10 mouse cellular contexts compared by ENCODE assay signal in the genomic region with DNA sequence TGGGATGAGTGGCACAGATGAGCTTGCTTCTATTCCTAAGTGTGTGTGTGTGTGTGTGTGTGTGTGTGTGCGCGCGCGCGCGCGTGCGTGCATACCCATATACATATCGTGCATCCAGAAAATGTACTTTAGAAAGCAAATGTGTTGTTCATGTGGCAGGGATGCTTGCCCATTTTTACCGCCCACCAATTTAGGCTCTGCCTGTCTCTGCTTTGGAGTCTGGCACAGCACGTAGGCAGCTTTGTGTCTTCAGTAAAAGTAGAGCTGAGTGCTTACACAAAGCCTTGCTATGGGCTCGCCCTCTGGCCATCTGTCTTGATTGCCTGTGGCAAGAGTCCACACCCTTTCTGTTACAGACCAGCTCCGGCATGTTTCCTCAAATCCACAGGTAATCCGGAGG. TPM values are rescaled to one million over a fixed set of nuclear protein-coding genes. Genes with fewer than 3 reads are reported as not detected.
DNase-seq lines count a peak whose midpoint lies in the region; ATAC-seq and TF ChIP-seq lines count a peak whose summit lies in the region.
"Had no signal": no experiment of that assay in that cellular context is flagged by ENCODE, and none has a peak within 500 bp of the region (broad histone marks: within the 10 kb centered on the region; RNA-seq: fewer than 3 reads in every experiment).

No protein-coding gene starts in this region.

- WGBS in midbrain, postnatal 0 days = 92% methylated on average over 14 of the region's 14 CpGs

- no peak for ATAC-seq in midbrain, postnatal 0 days (ENCODE audit: low FRiP score)
- ATAC-seq in inflammation-experienced regulatory T-cells, adult 6 months = no peak
- ATAC-seq: intestine, embryonic 16.5 days had no signal

- no peak for TF ChIP-seq CTCF in E14TG2a.4 (conservative IDR thresholded peaks at IDR 0.05; ENCODE audit: low read length)
- no peak for TF ChIP-seq CTCF in midbrain, postnatal 0 days (IDR thresholded peaks at IDR 0.05)

- H3K27ac ChIP-seq in midbrain, postnatal 0 days (ENCODE audit: low read depth, low read length) = 0 out of 2 replicates have a peak overlapping the region, but pooled peaks have one; percentile 19

- no peak overlapping the region for H3K9ac ChIP-seq in midbrain, postnatal 0 days (replicated peaks; ENCODE audit: low read length, poor library complexity, severe bottlenecking)

- H3K4me2 ChIP-seq in midbrain, postnatal 0 days (ENCODE audit: low read depth, low read length, poor library complexity, severe bottlenecking) = no peak overlapping the region

- peaks cover 17% of the 10 kb centered on the region for H3K36me3 ChIP-seq in E14TG2a.4 (ENCODE audit: insufficient read depth, low read length)
- no peaks in the 10 kb centered on the region for H3K36me3 ChIP-seq in midbrain, postnatal 0 days (ENCODE audit: insufficient read depth, low read length)

- peak; percentile 93 for DNase-seq in brain, adult 2 months (ENCODE audit: low read depth, low spot score)
- peak; percentile 68 for DNase-seq in layer of hippocampus, adult 9-10 months (ENCODE audit: low spot score)
- no peak for DNase-seq in midbrain, postnatal 0 days (ENCODE audit: low spot score)
- no peak for DNase-seq in thymus, adult 18-20 months
- DNase-seq in ovary, adult 18-20 months (ENCODE audit: low spot score) = no peak
- DNase-seq: cerebellum, adult 9-10 months; gastrocnemius, postnatal 36 days had no signal

- peak overlapping the region; percentile 59 for H3K4me3 ChIP-seq in E14TG2a.4 (replicated peaks; ENCODE audit: low read length)
- H3K4me3 ChIP-seq in midbrain, postnatal 0 days (ENCODE audit: low read depth, low read length) = no peak overlapping the region

- H3K27me3 ChIP-seq in E14TG2a.4 (ENCODE audit: insufficient read depth, low read length) = no peaks in the 10 kb centered on the region
- no peaks in the 10 kb centered on the region for H3K27me3 ChIP-seq in midbrain, postnatal 0 days (ENCODE audit: insufficient read depth, low read length)

- peaks cover 17% of the 10 kb centered on the region for H3K4me1 ChIP-seq in E14TG2a.4 (replicated peaks; ENCODE audit: low read depth, low read length)
- no peaks in the 10 kb centered on the region for H3K4me1 ChIP-seq in midbrain, postnatal 0 days (ENCODE audit: insufficient read depth, low read length)

- H3K9me3 ChIP-seq in E14TG2a.4 (ENCODE audit: low read length) = no peaks in the 10 kb centered on the region
- no peaks in the 10 kb centered on the region for H3K9me3 ChIP-seq in midbrain, postnatal 0 days (ENCODE audit: low read length)

RNA-seq across cellular contexts. Expression of a gene that starts 49.7 kb away (rescaled TPM):
- total RNA-seq in midbrain, postnatal 0 days (2014; rRNA removed) = 25.5 and 35.9 TPM in 2 replicates
- 12.3 and 12.8 TPM in 2 replicates for polyA plus RNA-seq in midbrain, postnatal 0 days (2015; fragmentation: Nextera tagmentation; extraction: Ambion mirVana)
- 10 to 100 TPM; 12.7 to 20.8 (median 14.7) TPM for polyA plus RNA-seq in inflammation-experienced regulatory T-cells, adult 6 months (2017; shearing (Covaris generic))

Comparison
In these comparisons a context has a peak if more than half of its experiments do, and no peak if none do; other contexts are left out.
1. DNase-seq: peak in brain, adult 2 months (single experiment) and layer of hippocampus, adult 9-10 months (single experiment); none in midbrain, postnatal 0 days (single experiment), thymus, adult 18-20 months (0 of 2) and ovary, adult 18-20 months (single experiment).